Mouse (Mus musculus): ENCODE measurements around the gene Slc9a9. TPM values are rescaled to one million over a fixed set of nuclear protein-coding genes. Genes with fewer than 3 reads are reported as not detected.

Slc9a9 gene
- polyA plus RNA-seq, 1 experiment, result 0.69 TPM

DNA sequence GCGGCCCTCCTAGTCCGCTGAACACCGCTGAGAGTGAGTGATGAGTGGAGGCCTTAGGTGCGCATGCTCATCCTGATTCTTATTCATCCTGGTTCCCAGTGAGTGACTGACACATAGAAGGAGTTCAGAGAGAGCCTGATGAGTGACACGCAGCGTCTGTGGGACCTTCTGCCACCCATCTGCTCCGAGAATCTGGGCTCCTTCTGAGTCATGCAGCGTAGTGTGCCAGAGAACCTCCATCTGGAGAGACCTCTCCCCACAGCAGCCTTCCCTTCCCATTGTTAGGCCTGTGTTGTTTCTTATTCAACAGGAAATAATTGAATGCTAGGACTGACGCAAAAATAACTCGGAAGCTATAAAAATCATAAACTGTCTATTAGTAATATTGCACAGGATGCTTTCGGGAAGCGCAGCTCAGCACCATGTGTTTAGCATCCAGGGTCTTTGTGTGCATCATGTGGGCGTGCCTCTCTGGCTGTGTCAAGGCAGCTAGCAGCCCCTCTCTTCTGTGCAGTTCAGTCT lies 498.8 kb downstream of the Slc9a9 start:
- TF ChIP-seq CTCF (IDR thresholded peaks at IDR 0.05; ENCODE audit: control insufficient read depth, insufficient read depth, insufficient replicate concordance, low read depth, low read length) (no peak), POLR2A (IDR thresholded peaks at IDR 0.05; ENCODE audit: control insufficient read depth, low read depth, low read length) (no peak)
- Histone ChIP-seq H3K4me1 (ENCODE audit: control insufficient read depth, insufficient read depth, low read length) (no peaks in the 10 kb centered on the region), H3K27ac (ENCODE audit: control insufficient read depth, insufficient read depth, low read depth, low read length) (no peak overlapping the region), H3K36me3 (ENCODE audit: control insufficient read depth, insufficient read depth, low read length) (no peaks in the 10 kb centered on the region), H3K4me3 (ENCODE audit: control insufficient read depth, low read depth, low read length) (no peak overlapping the region), H3K27me3 (ENCODE audit: control insufficient read depth, insufficient read depth, low read length) (no peaks in the 10 kb centered on the region)

GRCm38 (mm10) chr9:95178170-95178569 lies 508.5 kb downstream of the Slc9a9 start:
- H3K4me3 ChIP-seq (ENCODE audit: control insufficient read depth, low read depth, low read length), result no peak overlapping the region
- H3K27ac ChIP-seq (ENCODE audit: control insufficient read depth, insufficient read depth, low read depth, low read length), result no peak overlapping the region
- TF ChIP-seq POLR2A (IDR thresholded peaks at IDR 0.05; ENCODE audit: control insufficient read depth, low read depth, low read length) (no peak), CTCF (IDR thresholded peaks at IDR 0.05; ENCODE audit: control insufficient read depth, insufficient read depth, insufficient replicate concordance, low read depth, low read length) (no peak)
- H3K27me3 ChIP-seq (ENCODE audit: control insufficient read depth, insufficient read depth, low read length), result no peaks in the 10 kb centered on the region
- no peaks in the 10 kb centered on the region for H3K36me3 ChIP-seq (ENCODE audit: control insufficient read depth, insufficient read depth, low read length)
- H3K4me1 ChIP-seq (ENCODE audit: control insufficient read depth, insufficient read depth, low read length), result no peaks in the 10 kb centered on the region

GRCm38 (mm10) chr9:95180005-95180404 lies 510.3 kb downstream of the Slc9a9 start:
- Histone ChIP-seq H3K4me3 (ENCODE audit: control insufficient read depth, low read depth, low read length) (no peak overlapping the region), H3K4me1 (ENCODE audit: control insufficient read depth, insufficient read depth, low read length) (no peaks in the 10 kb centered on the region), H3K27ac (ENCODE audit: control insufficient read depth, insufficient read depth, low read depth, low read length) (no peak overlapping the region), H3K36me3 (ENCODE audit: control insufficient read depth, insufficient read depth, low read length) (no peaks in the 10 kb centered on the region), H3K27me3 (ENCODE audit: control insufficient read depth, insufficient read depth, low read length) (no peaks in the 10 kb centered on the region)
- TF ChIP-seq CTCF (IDR thresholded peaks at IDR 0.05; ENCODE audit: control insufficient read depth, insufficient read depth, insufficient replicate concordance, low read depth, low read length), result no peak
- no peak for TF ChIP-seq POLR2A (IDR thresholded peaks at IDR 0.05; ENCODE audit: control insufficient read depth, low read depth, low read length)

- Histone ChIP-seq H3K4me1 (ENCODE audit: control insufficient read depth, insufficient read depth, low read length) (no peaks in the 10 kb centered on the region), H3K36me3 (ENCODE audit: control insufficient read depth, insufficient read depth, low read length) (no peaks in the 10 kb centered on the region), H3K4me3 (ENCODE audit: control insufficient read depth, low read depth, low read length) (no peak overlapping the region), H3K27ac (ENCODE audit: control insufficient read depth, insufficient read depth, low read depth, low read length) (no peak overlapping the region), H3K27me3 (ENCODE audit: control insufficient read depth, insufficient read depth, low read length) (no peaks in the 10 kb centered on the region)
- TF ChIP-seq CTCF (IDR thresholded peaks at IDR 0.05; ENCODE audit: control insufficient read depth, insufficient read depth, insufficient replicate concordance, low read depth, low read length) (no peak), POLR2A (IDR thresholded peaks at IDR 0.05; ENCODE audit: control insufficient read depth, low read depth, low read length) (no peak)
Measured at GRCm38 (mm10) chr9:95180569-95180968, 510.9 kb downstream of the Slc9a9 start.

DNA sequence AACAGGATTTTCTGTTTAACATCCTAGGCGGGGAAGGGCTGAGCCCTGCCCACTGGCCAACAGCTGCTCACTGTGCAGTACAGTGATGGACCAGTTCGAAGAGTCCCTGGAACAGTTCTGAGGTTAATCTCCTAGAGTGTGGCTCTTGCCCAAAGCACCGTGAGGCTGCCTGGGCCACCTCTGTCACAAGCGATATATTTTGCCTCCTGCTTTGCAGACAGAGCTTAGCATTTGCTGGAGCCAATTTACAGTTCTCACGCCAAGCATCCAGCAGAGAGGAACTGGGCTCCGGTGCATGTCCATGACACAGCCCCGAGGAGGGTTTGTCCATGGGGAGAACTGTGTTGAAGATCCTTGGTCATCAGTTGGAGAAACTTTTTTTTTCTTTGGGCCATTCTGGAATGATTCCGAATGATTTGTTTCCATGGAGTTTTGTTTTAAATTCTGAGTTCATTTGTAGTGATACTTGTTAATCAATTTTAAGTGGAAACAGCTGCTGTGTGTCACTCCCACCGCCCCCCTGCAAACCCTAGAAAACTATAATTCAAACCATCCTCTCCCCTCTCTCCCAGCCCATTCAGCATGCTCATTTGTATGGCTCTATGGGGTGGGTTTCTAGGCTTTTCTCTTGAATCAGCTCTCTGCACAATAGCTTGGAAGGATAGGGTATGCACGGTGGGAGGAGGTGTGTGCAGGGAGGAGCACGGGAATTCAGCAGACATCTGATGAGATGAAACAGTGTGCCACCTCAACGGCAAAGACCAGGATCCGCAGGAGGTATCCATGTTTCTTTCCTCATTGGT lies 511.7 kb downstream of the Slc9a9 start:
- Histone ChIP-seq H3K4me1 (ENCODE audit: control insufficient read depth, insufficient read depth, low read length) (no peaks in the 10 kb centered on the region; the same call in 1 of the 2 replicates), H3K27me3 (ENCODE audit: control insufficient read depth, insufficient read depth, low read length) (no peaks in the 10 kb centered on the region), H3K36me3 (ENCODE audit: control insufficient read depth, insufficient read depth, low read length) (no peaks in the 10 kb centered on the region), H3K4me3 (ENCODE audit: control insufficient read depth, low read depth, low read length) (no peak overlapping the region), H3K27ac (ENCODE audit: control insufficient read depth, insufficient read depth, low read depth, low read length) (no peak overlapping the region)
- TF ChIP-seq POLR2A (IDR thresholded peaks at IDR 0.05; ENCODE audit: control insufficient read depth, low read depth, low read length) (no peak), CTCF (IDR thresholded peaks at IDR 0.05; ENCODE audit: control insufficient read depth, insufficient read depth, insufficient replicate concordance, low read depth, low read length) (no peak)

DNA sequence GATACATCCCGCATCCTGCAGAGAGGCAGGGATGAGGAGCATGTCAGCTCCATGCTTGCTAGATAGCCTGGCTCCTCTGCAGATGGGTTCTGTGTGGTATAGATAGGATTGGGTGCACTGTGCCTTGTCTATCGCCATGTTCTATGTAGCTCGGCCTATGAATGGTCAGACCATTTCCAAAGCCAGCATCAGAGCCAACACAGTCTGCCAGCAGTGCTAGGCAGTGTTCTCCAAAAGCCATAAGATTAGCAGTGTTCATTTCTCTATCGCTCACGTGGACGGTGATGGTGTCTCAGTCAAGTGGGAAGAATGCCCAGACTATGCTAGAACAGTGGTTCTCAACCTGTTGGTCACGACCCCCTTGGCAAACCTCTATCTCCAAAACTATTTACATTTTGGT lies 512.6 kb downstream of the Slc9a9 start:
- Histone ChIP-seq H3K4me1 (ENCODE audit: control insufficient read depth, insufficient read depth, low read length) (no peaks in the 10 kb centered on the region; the same call in 1 of the 2 replicates), H3K27me3 (ENCODE audit: control insufficient read depth, insufficient read depth, low read length) (no peaks in the 10 kb centered on the region), H3K36me3 (ENCODE audit: control insufficient read depth, insufficient read depth, low read length) (no peaks in the 10 kb centered on the region), H3K4me3 (ENCODE audit: control insufficient read depth, low read depth, low read length) (no peak overlapping the region), H3K27ac (ENCODE audit: control insufficient read depth, insufficient read depth, low read depth, low read length) (no peak overlapping the region)
- TF ChIP-seq CTCF (IDR thresholded peaks at IDR 0.05; ENCODE audit: control insufficient read depth, insufficient read depth, insufficient replicate concordance, low read depth, low read length) (no peak), POLR2A (IDR thresholded peaks at IDR 0.05; ENCODE audit: control insufficient read depth, low read depth, low read length) (no peak)

DNA sequence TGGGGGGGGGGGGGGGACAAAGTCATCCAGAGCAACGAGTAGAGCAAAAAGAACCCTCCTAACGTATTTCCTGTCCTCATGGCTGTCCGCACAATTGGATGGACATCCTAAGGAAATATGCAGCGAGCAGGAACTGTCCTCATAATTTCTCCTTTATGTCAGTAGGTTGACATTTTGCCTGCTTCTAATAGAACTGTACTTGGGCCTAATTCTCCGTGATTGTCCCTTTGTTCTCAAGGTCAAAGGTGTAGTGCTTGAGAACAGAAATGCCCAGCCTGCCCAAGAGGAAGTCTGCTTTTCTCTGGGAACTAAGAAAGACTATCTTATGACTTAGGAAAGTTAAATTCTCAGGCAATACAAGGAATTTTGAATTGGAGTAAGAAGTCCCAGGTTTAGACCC lies 514.7 kb downstream of the Slc9a9 start:
- Histone ChIP-seq H3K36me3 (ENCODE audit: control insufficient read depth, insufficient read depth, low read length) (no peaks in the 10 kb centered on the region), H3K4me3 (ENCODE audit: control insufficient read depth, low read depth, low read length) (no peak overlapping the region), H3K27me3 (ENCODE audit: control insufficient read depth, insufficient read depth, low read length) (no peaks in the 10 kb centered on the region), H3K27ac (ENCODE audit: control insufficient read depth, insufficient read depth, low read depth, low read length) (no peak overlapping the region), H3K4me1 (ENCODE audit: control insufficient read depth, insufficient read depth, low read length) (no peaks in the 10 kb centered on the region; the same call in 1 of the 2 replicates)
- TF ChIP-seq CTCF (IDR thresholded peaks at IDR 0.05; ENCODE audit: control insufficient read depth, insufficient read depth, insufficient replicate concordance, low read depth, low read length) (no peak), POLR2A (IDR thresholded peaks at IDR 0.05; ENCODE audit: control insufficient read depth, low read depth, low read length) (no peak)
